10 mouse cellular contexts compared by ENCODE assay signal in the genomic region with DNA sequence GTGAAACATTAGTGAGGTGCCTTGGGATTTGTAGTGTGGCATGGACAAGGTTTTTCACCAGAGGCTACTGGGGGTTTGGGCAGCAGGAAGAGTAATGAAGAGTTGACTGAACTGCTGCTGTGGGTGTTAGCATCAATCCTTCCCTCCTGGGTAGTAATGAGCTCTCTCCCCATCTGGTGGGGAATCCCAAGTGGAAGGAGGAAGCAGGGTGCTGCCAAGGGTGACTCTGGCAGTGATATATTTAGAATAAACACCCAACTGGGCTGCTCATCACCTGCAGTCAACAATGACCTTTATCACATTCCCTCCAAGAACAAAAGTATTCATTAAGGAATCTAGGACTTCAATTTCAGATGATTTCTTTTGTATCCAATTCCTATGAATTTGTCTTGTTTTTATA.
"Had no signal": no experiment of that assay in that cellular context is flagged by ENCODE, and none has a peak within 500 bp of the region (broad histone marks: within the 10 kb centered on the region; RNA-seq: fewer than 3 reads in every experiment).

No protein-coding gene starts in this region.

- DNase-seq: kidney, postnatal 25 days; layer of hippocampus, adult 9-11 months; liver; lung, adult 18-20 months; lung, postnatal 10 days; lung, postnatal 36 days; midbrain, embryonic 14.5 days; thymus, adult 2 months; thymus, postnatal 14 days; thymus, postnatal 4 days had no signal
